Mouse (Mus musculus) erythroblast, embryonic 14.5 days (primary cell): Measurements from ENCODE around the gene Ndel1.

Source experiments
- GATA1 ChIP-seq: IDR thresholded peaks from 2 replicates; pipeline ENCODE4 v1.6.1; 2012; ENCODE audit warnings: low read length, inconsistent platforms, mixed read lengths
- TAL1 ChIP-seq: IDR thresholded peaks from 3 replicates; pipeline ENCODE4 v1.6.1; 2012; ENCODE audit warnings: low read length, inconsistent platforms, mixed read lengths

- TF ChIP-seq GATA1 (no peak), TAL1 (no peak)
These were observed 52.3 kb downstream of the Ndel1 start for GRCm38 (mm10) chr11:68819226-68819805.
